Mouse (Mus musculus) olfactory bulb, adult 2 months (tissue): Measurements from ENCODE around the gene Car4.

Source experiments
- CTCF ChIP-seq: fragments of 200-500 bp; IDR thresholded peaks from 2 replicates; pipeline ENCODE4 v1.5.1; 2012; ENCODE audit warnings: low read depth, mild to moderate bottlenecking, low read length, moderate library complexity; ENCODE audit not compliant: insufficient read depth
- POLR2A ChIP-seq: fragments of 200-500 bp; IDR thresholded peaks from 2 replicates; pipeline ENCODE4 v1.6.1; 2012; ENCODE audit warnings: mild to moderate bottlenecking, low read depth, low read length, moderate library complexity; ENCODE audit not compliant: insufficient read depth

DNA sequence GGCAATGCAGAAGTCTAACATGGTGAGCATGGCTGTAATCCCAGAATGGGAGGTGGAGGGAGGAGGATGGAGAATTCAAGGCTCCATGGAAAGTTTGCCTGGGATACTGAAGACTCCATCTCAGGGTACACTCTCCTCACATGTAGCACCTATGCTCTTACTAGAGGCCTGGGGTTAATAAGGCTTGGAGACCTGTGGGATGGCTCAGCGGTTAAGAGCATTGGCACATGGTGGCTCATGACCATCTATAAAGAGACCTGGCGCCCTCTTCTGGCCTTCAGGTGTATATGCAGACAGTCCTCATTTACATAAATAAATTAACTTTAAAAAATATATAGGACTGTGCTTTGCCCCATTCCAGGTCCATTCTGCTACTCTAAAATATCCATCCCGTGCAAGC is 38.3 kb upstream of the Car4 start:
- TF ChIP-seq POLR2A: no peak
- no peak for TF ChIP-seq CTCF
